Mouse (Mus musculus): Measurements from ENCODE around the gene Lipe. TPM values are rescaled to one million over a fixed set of nuclear protein-coding genes. Genes with fewer than 3 reads are reported as not detected.

The Lipe gene
- polyA plus RNA-seq, 1 experiment, result 254 TPM

DNA sequence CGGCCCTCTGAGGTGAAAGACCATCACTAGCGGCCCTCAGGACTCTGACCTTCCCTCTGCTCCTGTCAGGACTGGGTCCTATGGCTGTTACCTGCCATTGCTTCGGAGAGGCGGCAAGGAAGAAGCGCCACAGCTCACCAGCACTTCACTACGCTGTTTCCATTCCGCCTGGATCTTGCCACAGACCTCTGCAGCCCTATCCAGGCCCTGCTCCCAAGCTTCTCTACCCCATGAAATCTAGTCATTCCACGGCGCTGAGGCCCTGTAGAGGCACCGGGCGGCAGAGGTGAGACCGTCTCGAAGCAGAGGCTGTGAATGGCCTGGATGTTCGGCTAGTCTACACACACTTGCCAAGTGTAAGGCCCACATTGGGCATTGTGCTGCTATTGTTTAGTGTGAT, 1.9 kb downstream of the Lipe start:
- Histone ChIP-seq H3K4me3 (ENCODE audit: control insufficient read depth, low read depth, low read length) (peak overlapping the region; percentile 98), H3K27ac (ENCODE audit: control insufficient read depth, insufficient read depth, low read depth, low read length) (peak overlapping the region; percentile 96), H3K27me3 (ENCODE audit: control insufficient read depth, insufficient read depth, low read length) (no peaks in the 10 kb centered on the region), H3K4me1 (ENCODE audit: control insufficient read depth, insufficient read depth, low read length) (peaks cover 5% of the 10 kb centered on the region), H3K36me3 (ENCODE audit: control insufficient read depth, insufficient read depth, low read length) (no peaks in the 10 kb centered on the region; the same call in 1 of the 2 replicates)
- TF ChIP-seq CTCF (IDR thresholded peaks at IDR 0.05; ENCODE audit: control insufficient read depth, insufficient read depth, insufficient replicate concordance, low read depth, low read length) (no peak), POLR2A (IDR thresholded peaks at IDR 0.05; ENCODE audit: control insufficient read depth, low read depth, low read length) (peak; percentile 48; the same call in 1 of the 2 replicates)

DNA sequence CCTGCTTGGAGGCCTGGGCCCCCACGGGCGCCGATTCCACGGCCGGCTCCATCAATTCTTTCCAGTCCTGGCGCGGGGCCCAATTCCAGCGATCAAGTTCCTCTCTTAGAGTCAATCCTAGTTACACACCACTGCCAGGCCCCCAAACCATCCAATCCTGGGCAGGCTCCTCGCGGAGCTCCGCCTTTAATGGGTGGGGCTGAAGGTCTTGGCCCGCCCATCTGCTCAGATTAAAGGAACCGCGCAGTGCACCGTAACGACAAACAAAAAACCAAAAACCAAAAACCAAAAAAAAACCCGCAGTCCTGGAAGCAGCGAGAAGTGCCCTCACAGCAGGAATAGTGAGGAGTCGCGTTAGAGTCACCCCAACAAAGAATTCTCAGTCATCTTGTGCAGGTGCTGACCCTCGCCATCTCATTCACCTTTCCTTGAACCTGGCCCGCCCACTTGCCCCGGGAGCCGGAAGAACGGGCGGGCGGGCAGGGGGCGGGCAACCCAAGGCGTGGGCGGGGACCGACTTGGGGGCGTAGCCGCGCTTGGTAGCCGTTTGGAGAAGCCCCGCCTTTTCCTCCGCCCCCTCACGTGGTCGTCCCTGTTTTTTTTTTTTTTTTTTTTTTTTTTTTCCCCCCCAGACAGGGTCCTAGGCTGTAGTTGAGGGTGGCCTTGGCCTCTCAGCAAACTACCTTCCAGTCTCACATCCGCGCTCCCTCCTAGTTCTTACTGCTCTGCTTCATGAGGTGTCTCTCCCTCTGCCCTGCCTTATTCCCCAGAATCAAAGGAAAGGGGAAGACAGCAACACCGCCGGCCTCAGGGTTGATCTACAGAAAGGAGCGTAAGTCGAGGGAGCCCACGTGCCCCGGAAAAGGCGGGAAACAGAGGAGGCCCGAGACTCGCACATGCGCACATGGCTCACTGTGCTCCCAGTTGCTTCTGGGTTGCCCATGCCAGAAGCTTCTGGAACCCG, 2.7 kb downstream of the Lipe start:
- H3K4me1 ChIP-seq (ENCODE audit: control insufficient read depth, insufficient read depth, low read length), result peaks cover 5% of the 10 kb centered on the region
- peak overlapping the region; percentile 96 for H3K27ac ChIP-seq (ENCODE audit: control insufficient read depth, insufficient read depth, low read depth, low read length)

DNA sequence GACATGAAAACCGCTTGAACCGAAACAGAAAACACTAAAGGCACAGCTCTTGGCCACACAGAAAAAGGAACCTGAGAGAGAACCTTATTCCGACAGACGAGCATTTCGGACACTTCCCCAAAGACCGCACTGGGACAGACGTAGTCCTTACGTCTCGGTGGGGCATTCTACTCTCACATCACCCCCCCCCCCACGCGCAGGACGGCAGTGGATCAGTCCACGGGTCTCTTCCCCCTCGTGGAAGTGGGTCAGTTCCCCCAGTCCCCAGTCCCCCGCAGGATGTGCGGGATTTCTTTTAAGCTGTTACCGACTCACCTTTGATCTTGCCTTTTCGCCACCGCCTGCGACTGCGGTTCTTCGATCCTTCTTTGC, 3.3 kb downstream of the Lipe start:
- peaks cover 5% of the 10 kb centered on the region for H3K4me1 ChIP-seq (ENCODE audit: control insufficient read depth, insufficient read depth, low read length)
- H3K27me3 ChIP-seq (ENCODE audit: control insufficient read depth, insufficient read depth, low read length), result no peaks in the 10 kb centered on the region
- H3K27ac ChIP-seq (ENCODE audit: control insufficient read depth, insufficient read depth, low read depth, low read length), result peak overlapping the region; percentile 83
- H3K36me3 ChIP-seq (ENCODE audit: control insufficient read depth, insufficient read depth, low read length), result no peaks in the 10 kb centered on the region; the same call in 1 of the 2 replicates
- peak overlapping the region; percentile 98 for H3K4me3 ChIP-seq (ENCODE audit: control insufficient read depth, low read depth, low read length)
- TF ChIP-seq CTCF (IDR thresholded peaks at IDR 0.05; ENCODE audit: control insufficient read depth, insufficient read depth, insufficient replicate concordance, low read depth, low read length), result no peak
- no peak for TF ChIP-seq POLR2A (IDR thresholded peaks at IDR 0.05; ENCODE audit: control insufficient read depth, low read depth, low read length)

More for the DNA sequence above, 2.7 kb downstream of the Lipe start:
- Histone ChIP-seq H3K4me3 (ENCODE audit: control insufficient read depth, low read depth, low read length) (peak overlapping the region; percentile 98), H3K27me3 (ENCODE audit: control insufficient read depth, insufficient read depth, low read length) (no peaks in the 10 kb centered on the region), H3K36me3 (ENCODE audit: control insufficient read depth, insufficient read depth, low read length) (no peaks in the 10 kb centered on the region; the same call in 1 of the 2 replicates)
- no peak for TF ChIP-seq CTCF (IDR thresholded peaks at IDR 0.05; ENCODE audit: control insufficient read depth, insufficient read depth, insufficient replicate concordance, low read depth, low read length)
- TF ChIP-seq POLR2A (IDR thresholded peaks at IDR 0.05; ENCODE audit: control insufficient read depth, low read depth, low read length), result peak; percentile 51

DNA sequence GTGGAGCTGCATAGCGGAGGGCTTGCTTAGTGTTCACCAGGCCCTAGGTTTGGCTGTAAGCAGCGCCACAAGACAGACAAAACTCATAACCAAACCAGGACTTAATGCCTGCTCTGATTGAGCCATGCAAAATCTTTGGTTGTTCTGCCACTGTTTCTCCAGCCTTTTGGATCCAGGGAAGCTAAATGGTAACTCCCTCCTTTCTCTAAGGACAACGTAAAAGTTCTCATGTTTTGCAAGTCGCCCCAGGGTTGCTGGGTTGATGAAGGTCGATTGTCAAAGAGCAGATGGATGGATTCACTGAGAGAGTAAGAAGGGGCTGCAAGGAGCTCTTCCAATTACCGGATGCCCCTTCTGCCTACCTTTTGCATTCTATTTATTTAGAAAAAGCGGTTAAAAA, 3.8 kb downstream of the Lipe start:
- H3K4me3 ChIP-seq (ENCODE audit: control insufficient read depth, low read depth, low read length), result peak overlapping the region; percentile 98
- TF ChIP-seq CTCF (IDR thresholded peaks at IDR 0.05; ENCODE audit: control insufficient read depth, insufficient read depth, insufficient replicate concordance, low read depth, low read length) (no peak), POLR2A (IDR thresholded peaks at IDR 0.05; ENCODE audit: control insufficient read depth, low read depth, low read length) (no peak)
- no peaks in the 10 kb centered on the region; the same call in 1 of the 2 replicates for H3K36me3 ChIP-seq (ENCODE audit: control insufficient read depth, insufficient read depth, low read length)
- peak overlapping the region; percentile 83 for H3K27ac ChIP-seq (ENCODE audit: control insufficient read depth, insufficient read depth, low read depth, low read length)
- no peaks in the 10 kb centered on the region for H3K27me3 ChIP-seq (ENCODE audit: control insufficient read depth, insufficient read depth, low read length)
- H3K4me1 ChIP-seq (ENCODE audit: control insufficient read depth, insufficient read depth, low read length), result peaks cover 5% of the 10 kb centered on the region

DNA sequence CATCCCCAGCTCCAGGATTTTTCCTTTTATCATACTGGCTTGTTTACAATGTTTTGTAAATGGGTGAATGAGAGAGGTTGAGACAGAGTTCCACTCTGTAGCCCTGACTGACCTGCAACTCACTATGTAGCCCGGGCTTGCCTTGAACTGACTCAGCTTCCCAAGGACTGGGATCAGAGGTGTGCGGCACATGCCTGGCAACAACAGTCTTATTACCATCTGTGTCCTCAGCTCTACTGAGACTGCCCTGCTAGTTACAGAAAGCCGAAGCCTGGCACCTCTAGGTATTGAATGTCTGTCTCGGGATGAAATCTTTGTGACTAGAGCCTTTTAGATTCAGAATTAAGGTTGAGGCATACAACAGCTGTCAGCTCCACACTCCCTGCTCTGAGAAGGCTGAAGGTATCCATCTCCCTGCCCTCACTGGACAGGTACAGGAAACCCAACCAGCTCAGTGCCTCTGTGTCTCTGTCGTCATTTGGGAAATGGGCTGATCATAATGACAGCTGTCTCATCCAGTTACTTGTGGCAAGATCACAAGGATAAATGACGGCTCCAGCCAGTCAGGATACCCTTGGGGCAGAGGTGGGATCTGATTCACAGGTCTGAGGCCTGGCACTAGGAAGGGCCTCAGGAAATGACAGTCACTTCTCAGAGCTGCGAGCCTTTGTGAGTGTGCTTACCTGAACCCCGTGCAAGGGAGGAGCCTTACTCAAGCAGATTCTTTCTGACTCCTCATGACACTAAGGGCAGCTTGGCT, 4.9 kb downstream of the Lipe start:
- Histone ChIP-seq H3K36me3 (ENCODE audit: control insufficient read depth, insufficient read depth, low read length) (no peaks in the 10 kb centered on the region; the same call in 1 of the 2 replicates), H3K27ac (ENCODE audit: control insufficient read depth, insufficient read depth, low read depth, low read length) (no peak overlapping the region), H3K27me3 (ENCODE audit: control insufficient read depth, insufficient read depth, low read length) (no peaks in the 10 kb centered on the region), H3K4me1 (ENCODE audit: control insufficient read depth, insufficient read depth, low read length) (peaks cover 5% of the 10 kb centered on the region), H3K4me3 (ENCODE audit: control insufficient read depth, low read depth, low read length) (peak overlapping the region; percentile 30)
- no peak for TF ChIP-seq CTCF (IDR thresholded peaks at IDR 0.05; ENCODE audit: control insufficient read depth, insufficient read depth, insufficient replicate concordance, low read depth, low read length)
- TF ChIP-seq POLR2A (IDR thresholded peaks at IDR 0.05; ENCODE audit: control insufficient read depth, low read depth, low read length), result no peak

- no peak overlapping the region for H3K4me3 ChIP-seq (ENCODE audit: control insufficient read depth, low read depth, low read length)
- no peaks in the 10 kb centered on the region for H3K27me3 ChIP-seq (ENCODE audit: control insufficient read depth, insufficient read depth, low read length)
- H3K4me1 ChIP-seq (ENCODE audit: control insufficient read depth, insufficient read depth, low read length), result peaks cover 5% of the 10 kb centered on the region
- H3K27ac ChIP-seq (ENCODE audit: control insufficient read depth, insufficient read depth, low read depth, low read length), result no peak overlapping the region
- no peaks in the 10 kb centered on the region; the same call in 1 of the 2 replicates for H3K36me3 ChIP-seq (ENCODE audit: control insufficient read depth, insufficient read depth, low read length)
- no peak for TF ChIP-seq POLR2A (IDR thresholded peaks at IDR 0.05; ENCODE audit: control insufficient read depth, low read depth, low read length)
- no peak for TF ChIP-seq CTCF (IDR thresholded peaks at IDR 0.05; ENCODE audit: control insufficient read depth, insufficient read depth, insufficient replicate concordance, low read depth, low read length)
Measured at GRCm38 (mm10) chr7:25392851-25393250, 5.7 kb downstream of the Lipe start.
